Mouse (Mus musculus): Measurements from ENCODE around the gene Grb2.

The Grb2 gene

DNA sequence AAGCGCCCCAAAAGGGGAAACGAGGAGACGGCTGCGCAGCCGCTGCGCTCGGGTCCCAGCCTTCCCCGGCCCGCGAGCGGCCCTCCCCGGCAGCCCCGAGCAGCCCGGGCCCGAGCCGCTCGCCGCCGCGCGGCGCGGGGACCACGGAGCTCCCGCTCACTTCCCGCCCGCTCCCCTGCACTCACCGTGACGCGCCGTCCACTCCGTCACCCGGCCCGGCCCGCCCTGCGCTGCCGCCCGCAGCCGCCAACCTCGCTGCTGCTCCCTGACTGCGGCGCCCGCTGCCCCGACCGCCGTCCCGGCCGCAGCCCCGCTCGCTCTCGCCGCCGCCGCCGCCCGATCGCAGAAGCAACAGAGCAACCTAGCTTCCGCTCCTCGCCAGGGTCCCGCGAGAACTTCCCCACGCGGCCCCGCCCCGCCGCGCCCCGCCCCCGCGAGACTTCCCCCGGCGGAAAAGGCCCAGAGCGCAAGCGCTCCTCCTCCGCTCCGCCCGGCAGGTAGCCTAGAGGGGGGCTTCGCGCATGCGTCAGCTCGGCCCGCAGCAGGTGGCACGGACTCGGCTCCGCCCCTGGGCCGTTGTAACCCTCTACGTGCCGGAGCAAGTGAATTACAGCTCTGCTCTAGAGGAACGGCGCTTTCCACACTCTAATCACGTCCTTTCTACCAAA lies at the start of gene Grb2:
Grb2 (minus strand) TSS at position 389 of the 668 bp plus-strand sequence.
- DNase-seq = peak; percentile 98

DNA sequence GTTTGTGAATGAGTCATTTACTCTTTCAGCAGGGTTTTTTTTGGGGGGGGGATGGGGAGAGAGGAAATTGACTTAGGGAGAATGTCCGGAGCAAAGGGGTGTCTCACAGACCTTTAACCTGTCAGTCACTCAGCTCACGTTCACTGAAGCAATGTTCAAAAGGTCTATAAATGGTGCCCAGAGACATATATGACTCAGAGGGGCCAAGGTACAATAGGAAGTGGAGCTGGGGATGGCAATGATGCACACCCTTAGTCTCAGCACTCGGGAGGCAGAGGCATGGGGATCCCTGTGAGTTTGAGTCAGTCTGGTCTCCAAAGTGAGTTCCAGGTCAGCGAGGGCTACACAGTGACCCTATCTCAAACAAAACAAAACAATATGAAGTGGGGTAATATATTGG lies 45.1 kb upstream of the Grb2 start:
- DNase-seq = no peak

DNA sequence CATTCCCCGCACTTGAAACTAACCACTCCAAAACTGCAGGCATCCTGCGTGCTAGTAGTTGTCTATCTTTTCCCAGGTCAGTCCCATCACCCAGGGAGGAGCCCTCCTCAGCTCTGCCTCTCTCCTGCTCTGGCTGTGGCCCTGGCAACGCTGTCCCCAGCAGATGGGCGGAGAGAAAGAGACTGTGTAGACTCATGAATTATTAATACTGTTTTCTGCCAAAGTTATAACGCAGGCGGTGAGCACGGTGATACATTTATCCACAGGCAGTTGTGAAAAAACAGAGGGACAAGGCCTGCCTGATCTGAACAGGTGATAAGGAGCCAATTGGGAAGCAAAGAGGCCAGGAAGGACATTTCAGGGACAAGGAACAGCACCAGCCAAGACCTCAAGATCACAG lies 44.3 kb upstream of the Grb2 start:
- DNase-seq = no peak

DNA sequence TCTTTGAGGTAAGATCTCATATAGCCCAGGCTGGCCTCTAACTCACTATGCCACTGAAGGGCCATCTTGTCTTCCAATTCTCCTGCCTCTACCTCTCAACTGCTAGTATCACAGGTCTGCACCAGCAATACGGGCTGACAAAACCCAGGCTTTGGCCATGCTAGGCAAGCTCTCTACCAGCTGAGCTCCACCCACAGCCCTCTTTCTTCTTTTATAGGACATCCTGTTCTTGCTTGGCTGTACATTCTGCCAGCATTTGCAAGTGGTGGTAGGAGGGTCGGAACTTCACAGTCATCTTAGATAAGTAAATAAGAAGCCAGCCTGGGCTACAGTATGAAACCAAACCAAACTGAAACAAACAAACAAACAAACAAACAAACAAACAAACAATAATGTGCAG lies 43.3 kb upstream of the Grb2 start:
- DNase-seq = no peak

DNA sequence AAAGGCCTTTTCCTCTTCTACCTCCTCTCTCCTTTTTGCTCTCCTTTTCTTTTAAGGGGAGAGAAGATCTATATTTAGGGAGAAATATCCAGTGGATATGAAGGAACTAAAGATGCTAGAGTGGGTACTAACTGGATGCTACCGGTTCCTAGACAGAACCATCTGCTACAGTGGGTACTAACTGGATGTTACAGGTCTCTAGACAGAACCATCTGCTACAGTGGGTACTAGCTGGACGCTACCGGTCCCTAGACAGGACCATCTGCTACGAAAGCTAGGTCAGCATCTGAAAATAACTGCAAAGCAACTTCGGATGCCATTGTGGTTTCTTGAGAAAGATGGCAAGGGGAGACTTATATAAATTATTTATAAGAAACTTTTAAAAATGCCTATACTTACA lies 41.4 kb upstream of the Grb2 start:
- no peak for DNase-seq

DNA sequence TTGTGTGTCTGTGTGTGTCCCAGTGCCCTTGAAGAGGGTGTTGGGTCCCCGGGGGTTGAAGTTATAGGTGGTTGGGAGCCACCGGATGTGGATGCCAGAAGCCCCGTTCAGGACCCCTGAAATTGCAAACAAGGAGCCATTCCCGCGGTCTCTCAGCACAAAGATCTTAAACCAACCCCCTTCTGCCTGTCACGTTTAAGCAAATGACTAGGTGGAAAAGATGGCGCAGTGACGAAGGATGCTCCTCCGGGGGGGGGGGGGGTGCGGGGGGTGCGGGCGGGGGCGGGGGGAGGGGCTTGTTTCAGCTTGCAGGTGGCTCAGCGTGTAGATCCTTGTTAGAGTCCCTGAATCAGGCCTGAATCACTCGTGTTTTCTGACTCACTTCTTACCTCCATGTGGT lies 39.0 kb upstream of the Grb2 start:
- no peak for DNase-seq

DNA sequence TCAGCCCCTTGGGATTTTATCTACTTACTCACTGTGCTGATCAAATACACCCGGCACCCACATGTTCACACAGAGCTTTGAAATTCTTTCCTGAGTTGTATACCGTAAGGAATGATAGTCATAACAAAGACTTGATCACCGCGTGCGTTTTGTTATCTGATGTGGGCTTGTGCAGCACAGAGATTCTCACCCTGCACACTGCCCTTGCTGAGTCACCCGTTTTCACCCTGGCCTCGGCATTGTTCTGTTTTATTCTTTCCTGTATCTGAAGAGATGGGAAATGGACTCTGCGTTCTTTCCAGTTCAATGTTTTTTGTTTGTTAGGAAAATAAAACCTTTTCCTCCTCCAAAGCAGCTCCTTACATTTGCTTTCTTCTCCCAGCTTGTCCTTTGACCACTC lies 38.4 kb upstream of the Grb2 start:
- DNase-seq = no peak

DNA sequence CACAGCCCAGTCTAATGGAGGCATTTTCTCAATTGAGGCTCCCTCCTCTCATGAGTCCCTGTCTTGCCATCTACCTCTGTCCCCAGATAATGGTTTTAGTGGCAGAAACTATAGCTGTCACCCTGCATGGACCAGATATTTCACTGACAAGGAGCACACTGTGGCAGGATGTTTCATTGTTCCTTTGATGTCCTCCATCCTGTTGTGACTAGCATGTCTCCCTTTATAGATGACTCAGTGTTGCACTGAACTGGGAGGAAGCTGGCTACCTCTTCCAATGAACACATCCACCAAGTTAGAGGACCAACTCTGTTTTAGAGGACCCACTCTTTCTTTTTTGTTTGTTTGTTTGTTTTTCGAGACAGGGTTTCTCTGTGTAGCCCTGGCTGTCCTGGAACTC lies 37.7 kb upstream of the Grb2 start:
- DNase-seq = no peak

DNA sequence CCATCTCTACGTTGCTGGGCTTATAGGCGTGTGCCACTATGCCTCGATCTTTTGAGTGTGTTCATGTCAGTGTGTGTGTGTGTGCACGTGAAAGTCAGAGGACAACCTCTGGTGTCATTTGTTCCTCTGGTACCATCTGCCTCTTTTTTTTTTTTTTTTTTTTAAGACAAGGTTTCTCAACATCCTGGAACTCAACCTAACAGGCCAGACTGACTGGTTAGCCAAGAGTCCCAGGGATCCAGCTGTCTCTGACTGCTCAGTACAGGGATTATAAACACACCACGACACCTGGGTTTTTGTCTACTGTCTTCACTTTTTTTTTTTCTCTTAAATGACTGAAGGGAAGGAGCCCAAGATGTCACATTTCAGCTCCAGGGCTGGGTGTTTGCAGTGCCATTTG lies 36.0 kb upstream of the Grb2 start:
- DNase-seq = no peak

DNA sequence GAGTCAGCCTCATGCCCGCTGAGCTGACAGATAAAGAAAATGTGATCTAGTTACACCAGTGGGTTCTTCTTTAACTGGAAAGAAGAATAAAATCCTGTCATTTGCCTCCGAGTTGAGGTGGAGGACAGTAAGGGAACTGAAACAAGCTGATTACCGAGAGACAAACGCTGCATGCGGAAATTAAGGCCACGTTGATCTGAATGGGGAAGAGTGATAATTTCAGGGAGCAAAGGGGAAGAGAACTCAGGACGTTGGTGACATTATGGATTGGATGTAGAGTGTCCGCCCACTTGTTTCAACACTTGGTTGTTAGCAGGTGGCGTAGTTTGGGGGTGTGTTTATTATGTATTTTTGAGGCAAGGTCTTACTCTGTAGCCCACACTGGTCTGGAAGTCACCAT lies 34.5 kb upstream of the Grb2 start:
- DNase-seq = no peak

DNA sequence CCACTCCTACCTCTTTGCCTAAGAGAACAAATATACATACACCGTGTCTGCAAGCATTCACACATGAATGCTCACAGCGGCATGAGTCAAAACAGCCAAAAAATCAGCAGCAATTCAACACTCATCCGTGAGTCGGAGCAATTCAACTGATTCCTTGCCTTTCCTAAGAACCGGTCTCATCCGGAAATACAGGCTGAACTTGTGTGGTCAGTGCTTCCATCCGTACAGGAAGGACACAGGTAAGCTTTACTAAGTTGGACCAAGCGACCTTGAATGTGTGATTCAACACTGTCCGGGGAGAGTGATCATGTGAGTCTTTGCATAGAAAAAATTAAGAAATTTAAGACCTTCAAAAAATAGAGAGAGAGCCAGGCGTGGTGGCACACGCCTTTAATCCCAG lies 32.7 kb upstream of the Grb2 start:
- DNase-seq = no peak

DNA sequence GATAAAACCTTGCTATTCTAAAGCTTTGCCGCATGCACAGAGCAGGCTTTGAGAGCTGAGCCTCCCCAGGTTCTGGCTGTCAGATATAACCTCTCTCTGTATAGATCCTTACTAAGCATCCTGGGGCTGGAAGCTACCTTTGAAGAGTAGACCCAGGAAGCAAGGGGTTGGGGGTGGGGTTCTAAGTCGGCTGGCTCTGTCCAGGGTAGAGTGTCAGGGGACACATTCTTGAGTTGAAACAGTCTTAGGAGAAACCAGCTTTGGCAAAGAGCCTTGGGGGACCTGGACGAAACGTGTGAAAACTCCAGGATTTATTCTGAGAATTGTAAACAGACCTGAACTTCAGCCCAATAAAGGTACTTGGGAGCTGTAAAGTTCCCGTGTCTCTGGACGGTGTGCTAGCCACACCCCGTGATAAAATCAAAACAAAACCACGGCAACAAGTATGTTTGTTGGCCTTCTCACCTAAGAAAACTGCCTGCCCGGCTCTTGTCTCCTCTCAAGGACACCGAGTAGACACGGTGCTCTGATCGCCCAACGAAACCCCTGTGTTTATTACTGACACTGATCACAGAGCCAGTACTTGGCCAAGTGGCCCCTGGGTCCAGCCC lies 30.0 kb upstream of the Grb2 start:
- no peak for DNase-seq

DNA sequence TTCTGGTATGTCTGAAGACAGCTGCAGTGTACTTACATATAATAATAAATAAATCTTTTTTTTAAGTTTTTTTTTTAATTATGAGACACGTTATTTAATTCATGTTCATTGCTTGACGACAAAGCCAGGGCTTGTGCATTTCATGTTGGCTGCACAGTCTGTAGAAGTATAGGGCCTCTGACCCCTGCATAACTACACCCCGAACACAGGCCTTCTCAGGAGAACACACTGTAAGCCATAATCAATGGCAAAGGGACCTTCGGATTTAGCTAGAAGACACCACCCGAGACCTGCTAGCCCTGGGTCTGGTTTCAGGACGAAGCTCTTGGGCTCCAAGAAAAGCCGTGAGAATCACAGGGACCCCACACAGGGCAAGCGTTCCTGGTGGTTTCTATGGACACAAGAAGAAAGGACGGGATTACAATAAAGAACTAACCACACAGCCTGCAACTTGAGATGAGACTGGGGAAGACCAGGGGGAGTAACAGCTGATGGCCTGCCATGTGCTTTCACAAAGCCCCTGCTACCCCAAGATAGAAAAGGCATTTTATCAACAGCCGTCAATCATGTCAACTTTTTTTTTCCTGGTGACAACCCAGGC lies 29.3 kb upstream of the Grb2 start:
- no peak for DNase-seq

DNA sequence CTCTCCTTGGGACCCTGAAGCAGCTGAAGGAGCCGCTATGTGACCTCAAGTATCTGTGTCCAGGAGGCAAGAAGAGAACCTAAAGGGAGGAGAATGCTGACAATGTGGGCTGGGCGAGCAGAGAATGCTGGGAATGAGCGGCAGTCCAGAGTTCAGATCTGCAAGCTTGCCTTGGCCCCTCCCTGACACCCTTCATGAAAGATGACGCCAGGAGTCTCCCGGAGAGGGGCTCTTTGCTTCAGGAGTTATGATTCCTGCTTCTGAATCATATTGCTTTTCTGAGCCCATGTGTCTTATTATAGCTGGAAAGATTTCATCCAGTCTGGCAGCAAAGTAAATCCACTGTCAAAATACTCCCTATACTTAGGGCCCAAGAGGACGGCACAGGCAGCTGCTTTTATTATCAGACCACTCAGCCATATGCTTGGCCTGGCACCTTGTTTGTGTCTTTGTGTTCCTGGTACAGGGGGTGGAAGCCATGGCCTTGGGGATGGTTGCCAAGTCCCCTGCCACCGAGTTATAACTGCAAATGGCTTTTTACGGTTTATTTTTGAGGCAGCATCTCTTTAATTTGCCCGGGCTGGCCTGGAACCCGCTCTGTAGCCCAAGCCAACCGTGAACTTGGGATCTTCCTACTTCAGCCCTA lies 25.8 kb upstream of the Grb2 start:
- no peak for DNase-seq

DNA sequence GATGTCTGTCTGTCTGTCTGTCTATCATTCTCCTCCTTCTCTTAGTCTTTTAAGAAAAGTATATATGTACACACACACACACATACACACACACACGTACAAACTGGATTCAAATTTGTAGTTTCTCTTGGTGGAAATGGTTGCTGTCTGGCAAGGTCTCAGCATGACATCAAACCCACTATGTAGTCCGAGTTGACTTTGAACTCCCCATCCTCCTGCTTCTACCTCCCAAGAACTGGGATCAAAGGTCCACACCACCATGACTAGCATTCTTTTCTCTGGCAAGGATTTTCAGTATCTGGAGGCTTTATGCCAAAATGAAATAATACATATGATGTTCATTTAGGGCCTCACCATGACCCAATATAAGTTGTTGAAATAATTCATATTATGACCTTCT lies 14.8 kb upstream of the Grb2 start:
- no peak for DNase-seq

DNA sequence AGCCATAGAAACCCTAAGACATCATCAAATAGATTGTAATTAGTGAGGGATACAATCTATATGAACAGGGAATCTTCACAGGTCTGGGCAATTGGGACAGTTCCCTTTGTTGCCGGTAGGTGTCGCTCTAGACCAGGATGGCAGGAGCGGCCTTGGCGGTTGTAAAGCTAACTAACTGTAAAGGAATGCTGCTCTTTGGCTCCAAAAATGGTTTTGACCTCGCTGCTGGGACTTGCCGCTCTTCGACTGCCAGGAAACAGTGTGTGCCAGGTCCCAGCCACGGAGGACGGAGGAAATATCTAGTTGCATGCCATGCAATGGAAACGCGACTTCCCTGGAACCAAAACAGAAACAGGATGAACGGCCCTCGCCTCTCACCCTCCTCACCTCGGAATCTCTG lies 14.2 kb upstream of the Grb2 start:
- DNase-seq = peak; percentile 77

DNA sequence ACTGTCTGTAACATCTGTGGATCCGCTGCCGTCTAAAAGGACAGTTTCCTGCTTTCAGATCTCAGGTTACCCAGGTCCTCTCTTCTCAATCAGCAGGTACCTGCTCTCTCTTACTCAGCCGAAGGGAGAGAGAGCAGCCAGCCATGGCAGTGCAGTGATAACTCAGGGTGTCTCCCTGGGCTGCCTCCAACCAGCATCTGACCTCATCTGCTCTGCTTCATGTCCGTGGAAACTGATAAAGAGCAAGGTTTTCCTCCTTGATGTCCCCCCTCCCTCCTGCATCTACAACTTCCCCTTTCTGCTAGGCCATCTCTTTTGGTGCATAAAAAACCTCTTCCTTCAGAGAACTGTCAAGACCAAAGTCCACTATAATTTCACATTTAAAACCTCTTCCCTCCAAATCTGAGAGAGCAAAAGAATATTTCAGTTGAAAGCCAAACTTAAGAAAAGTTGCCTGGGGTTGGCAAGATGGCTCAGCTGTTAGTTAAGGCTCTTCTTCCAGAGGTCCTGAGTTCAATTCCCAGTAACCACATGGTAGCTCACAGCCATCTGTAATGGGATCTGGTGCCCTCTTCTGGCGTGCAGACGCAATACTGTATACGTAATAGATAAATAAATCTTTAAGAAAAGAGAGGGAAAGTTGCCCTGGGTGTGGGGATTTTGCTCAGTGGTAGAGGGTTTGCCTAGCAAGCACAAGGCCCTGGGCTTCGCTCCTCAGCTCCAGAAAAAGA lies 9.4 kb upstream of the Grb2 start:
- DNase-seq = no peak

DNA sequence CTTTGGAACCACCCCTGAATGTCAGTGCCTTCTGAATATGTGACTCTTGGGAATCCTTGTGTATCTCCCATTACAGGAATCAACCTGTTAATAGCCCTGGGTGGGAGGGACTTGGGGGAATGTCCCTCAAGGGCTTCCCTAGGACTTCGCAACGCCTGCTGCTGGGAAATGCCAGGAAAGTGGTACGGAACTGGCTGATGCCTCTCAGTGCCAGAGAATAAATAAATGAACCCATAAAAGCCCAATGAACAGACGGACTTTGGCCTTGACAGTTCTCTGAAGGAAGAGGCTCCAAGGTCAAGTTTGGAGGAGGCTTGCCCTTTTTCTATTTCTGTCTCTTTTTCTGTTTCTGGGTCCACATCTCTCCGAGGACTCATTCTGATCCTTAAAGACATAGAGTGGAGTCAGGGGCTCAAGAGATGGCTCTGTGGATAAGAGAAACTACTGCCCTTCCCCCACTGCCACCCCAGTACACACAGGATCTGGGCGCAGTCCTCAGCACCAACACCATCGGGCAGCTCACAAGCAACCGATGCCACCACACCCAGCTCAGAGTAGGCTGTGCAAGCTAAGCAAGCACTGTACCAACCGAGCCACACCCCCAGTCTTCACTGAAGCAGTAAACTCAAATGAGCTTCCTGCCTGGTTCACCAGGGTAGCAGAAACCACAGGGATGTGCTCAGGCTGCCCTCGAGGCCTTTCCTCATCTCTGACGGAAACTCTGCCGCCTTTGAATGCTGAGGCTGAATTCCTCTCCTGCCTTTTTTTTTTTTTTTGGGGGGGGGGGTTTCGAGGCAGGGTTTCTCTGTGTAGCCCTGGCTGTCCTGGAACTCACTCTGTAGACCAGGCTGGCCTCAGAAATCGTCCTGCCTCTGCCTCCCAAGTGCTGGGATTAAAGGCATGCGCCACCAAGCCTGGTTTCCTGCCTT lies 8.3 kb upstream of the Grb2 start:
- DNase-seq = no peak

DNA sequence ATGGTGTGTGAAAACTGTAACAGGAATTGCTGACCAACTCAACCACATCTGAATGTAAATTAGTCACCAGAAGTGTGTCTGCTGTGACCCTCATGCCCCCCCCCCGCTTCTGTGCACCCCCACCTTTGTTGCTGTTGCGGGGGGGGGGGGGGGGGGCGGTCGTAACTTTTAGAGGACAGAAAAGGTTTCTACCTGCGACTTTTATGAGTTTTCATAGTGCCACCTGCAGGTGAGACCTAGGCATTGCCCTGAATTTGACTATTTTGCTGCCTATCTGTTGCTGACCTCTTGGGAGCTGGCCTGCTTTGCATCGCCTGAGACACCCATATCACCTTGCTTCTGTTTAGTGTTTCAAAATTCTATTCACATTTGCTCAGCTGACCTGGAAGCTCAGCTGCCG lies 6.1 kb upstream of the Grb2 start:
- DNase-seq = peak; percentile 22

DNA sequence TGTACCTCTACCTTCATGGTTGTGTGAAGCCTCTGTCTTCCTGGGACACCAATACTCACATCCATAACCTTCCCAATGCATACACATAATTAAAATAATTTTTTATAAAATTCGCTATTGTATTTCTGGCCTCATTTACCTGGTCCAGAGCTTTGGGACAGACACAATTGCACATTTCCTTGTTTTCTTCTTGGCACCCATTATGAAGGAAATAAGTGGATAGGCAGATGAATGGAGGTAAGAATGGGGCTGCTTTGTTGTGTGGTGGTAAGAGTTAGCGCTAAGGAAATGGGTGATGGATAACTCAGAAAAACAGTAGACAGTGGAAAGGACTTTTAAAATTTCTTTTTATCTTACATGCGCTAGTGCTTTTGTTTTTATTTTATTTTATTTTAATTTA lies 5.0 kb upstream of the Grb2 start:
- DNase-seq = no peak

DNA sequence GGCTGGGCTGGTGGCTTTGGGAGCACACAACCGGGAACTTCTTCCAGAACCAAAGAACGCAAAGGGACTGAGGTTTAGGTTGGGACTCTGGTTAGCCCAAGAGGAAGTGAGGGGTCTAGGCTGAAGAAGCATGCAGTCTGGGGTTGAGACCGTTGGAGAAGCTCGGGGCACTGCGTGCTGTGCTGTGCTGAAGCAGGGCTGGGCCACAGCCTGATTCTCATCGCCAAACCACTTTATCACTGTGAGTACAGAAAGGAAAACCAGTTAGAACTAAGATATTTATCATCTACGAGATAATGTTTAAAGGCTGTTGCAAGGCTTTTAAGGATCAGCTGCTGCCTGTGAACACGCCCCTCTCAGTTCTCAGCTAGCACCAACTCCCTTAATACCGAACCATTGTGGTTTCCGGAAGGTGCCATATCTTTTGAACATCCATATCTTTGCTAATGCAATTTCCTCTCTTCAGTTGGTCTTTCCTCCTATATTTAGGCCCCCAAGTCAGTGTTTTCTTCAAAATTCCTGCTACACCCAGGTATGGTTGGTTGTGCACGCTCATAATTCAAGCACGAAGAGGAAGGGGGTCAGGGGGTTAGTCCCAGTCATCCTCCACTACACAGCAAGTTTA lies 4.4 kb upstream of the Grb2 start:
- no peak for DNase-seq

DNA sequence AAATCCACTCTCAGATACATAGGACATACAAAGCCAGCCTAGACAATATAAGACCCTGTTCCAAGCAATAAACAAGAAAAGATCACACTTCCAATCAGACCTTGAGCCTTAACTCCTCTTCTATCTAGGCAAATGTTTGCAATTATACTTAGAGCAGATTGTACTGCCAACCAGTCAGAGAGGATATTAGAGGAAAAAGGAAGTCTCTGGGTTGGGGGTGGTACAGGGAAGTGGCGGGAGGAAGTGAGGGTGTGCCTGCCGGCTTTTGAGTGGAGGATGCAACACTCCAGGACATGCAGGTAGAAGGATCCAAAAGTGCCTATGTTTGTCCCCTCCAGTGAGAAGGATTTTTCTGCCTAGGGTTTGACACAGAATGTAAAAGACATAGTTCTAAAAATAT lies 3.9 kb upstream of the Grb2 start:
- no peak for DNase-seq

Data from right cerebral cortex, postnatal 14 days (tissue).